Mouse (Mus musculus): Measurements from ENCODE around the gene Plcb2. TPM values are rescaled to one million over a fixed set of nuclear protein-coding genes. Genes with fewer than 3 reads are reported as not detected.

Gene Plcb2
- polyA plus RNA-seq, 1 experiment from 2014 or later, result 1.1 TPM

GRCm38 (mm10) chr2:118731981-118732380 is 3.7 kb upstream of the Plcb2 start:
- no peak for ATAC-seq (ENCODE audit: insufficient number of reproducible peaks, low FRiP score, low TSS enrichment, low read depth)
- no peak overlapping the region for H3K4me2 ChIP-seq (replicated peaks)
- no peak overlapping the region for H3K27ac ChIP-seq (replicated peaks)
- no peaks in the 10 kb centered on the region for H3K9me3 ChIP-seq (replicated peaks)
- H3K36me3 ChIP-seq, result no peaks in the 10 kb centered on the region
- H3K9ac ChIP-seq, result no peak overlapping the region
- H3K4me3 ChIP-seq (replicated peaks), result no peak overlapping the region
- peaks cover 26% of the 10 kb centered on the region for H3K4me1 ChIP-seq
- WGBS, result 64% methylated on average over 5 of the region's 5 CpGs
- peaks cover 5% of the 10 kb centered on the region; the same call in 1 of the 2 replicates for H3K27me3 ChIP-seq

GRCm38 (mm10) chr2:118730622-118730915 is 2.3 kb upstream of the Plcb2 start:
- H3K27me3 ChIP-seq, result peaks cover 5% of the 10 kb centered on the region; the same call in 1 of the 2 replicates
- H3K27ac ChIP-seq (replicated peaks), result no peak overlapping the region
- ATAC-seq (ENCODE audit: insufficient number of reproducible peaks, low FRiP score, low TSS enrichment, low read depth), result no peak
- H3K4me2 ChIP-seq (replicated peaks), result no peak overlapping the region
- no peaks in the 10 kb centered on the region for H3K36me3 ChIP-seq
- H3K4me3 ChIP-seq (replicated peaks), result no peak overlapping the region
- H3K9ac ChIP-seq, result no peak overlapping the region
- H3K9me3 ChIP-seq (replicated peaks), result no peaks in the 10 kb centered on the region
- 4% methylated on average over 3 of the region's 3 CpGs for WGBS
- H3K4me1 ChIP-seq, result peaks cover 26% of the 10 kb centered on the region

DNA sequence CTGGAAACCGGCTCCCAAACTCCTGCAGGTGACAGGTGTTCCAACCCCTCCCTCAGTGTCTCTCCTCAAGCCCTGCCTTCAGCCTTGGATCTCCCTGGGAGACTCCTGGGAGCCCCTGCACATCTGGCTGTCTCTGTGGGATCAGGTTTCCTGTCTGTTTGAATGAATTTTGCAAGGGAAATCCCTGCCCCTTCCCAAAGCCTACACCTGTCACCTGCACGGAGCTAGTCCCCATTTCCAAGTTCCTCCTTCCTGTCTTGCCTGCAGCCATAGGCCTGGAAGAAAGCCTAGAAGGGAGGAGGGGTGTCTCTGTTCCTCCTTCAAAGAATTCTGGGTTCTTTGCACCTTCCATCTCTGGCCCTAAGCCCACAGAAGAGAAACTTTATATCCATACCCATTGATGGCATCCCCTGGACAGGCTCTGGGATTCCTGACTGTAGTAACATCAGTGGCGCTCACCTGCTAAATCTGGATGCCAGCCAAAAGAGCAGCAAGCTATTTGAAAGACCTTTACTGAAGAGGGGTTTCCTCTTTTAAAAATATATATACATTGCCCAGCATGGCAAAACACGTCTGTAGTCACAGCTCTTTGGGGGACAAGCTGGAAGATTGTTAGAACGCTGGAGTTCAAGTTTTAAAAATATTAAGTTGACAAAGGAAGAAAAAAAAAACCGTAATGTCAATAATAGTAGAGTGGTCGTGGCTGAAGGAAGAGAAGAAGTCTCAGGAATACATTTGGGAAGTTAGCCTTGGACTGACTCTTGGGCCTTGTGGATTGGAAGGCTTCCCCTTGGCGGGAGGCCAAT is 1.8 kb upstream of the Plcb2 start:
- WGBS, result 19% methylated on average over 8 of the region's 8 CpGs
- Histone ChIP-seq H3K27me3 (peaks cover 5% of the 10 kb centered on the region; the same call in 1 of the 2 replicates), H3K27ac (replicated peaks) (no peak overlapping the region), H3K4me3 (replicated peaks) (no peak overlapping the region), H3K36me3 (no peaks in the 10 kb centered on the region), H3K9me3 (replicated peaks) (no peaks in the 10 kb centered on the region), H3K4me1 (peaks cover 26% of the 10 kb centered on the region), H3K9ac (no peak overlapping the region), H3K4me2 (replicated peaks) (no peak overlapping the region)
- no peak for ATAC-seq (ENCODE audit: insufficient number of reproducible peaks, low FRiP score, low TSS enrichment, low read depth)

- no peaks in the 10 kb centered on the region for H3K36me3 ChIP-seq
- 47% methylated on average over 4 of the region's 4 CpGs for WGBS
- H3K4me2 ChIP-seq (replicated peaks), result no peak overlapping the region
- H3K9me3 ChIP-seq (replicated peaks), result no peaks in the 10 kb centered on the region
- no peak overlapping the region for H3K9ac ChIP-seq
- H3K4me1 ChIP-seq, result peaks cover 26% of the 10 kb centered on the region
- ATAC-seq (ENCODE audit: insufficient number of reproducible peaks, low FRiP score, low TSS enrichment, low read depth), result no peak
- H3K27me3 ChIP-seq, result peaks cover 5% of the 10 kb centered on the region; the same call in 1 of the 2 replicates
- H3K27ac ChIP-seq (replicated peaks), result no peak overlapping the region
- H3K4me3 ChIP-seq (replicated peaks), result no peak overlapping the region
These were observed 956 bp upstream of the Plcb2 start for GRCm38 (mm10) chr2:118729194-118729593.

- WGBS, result 19% methylated on average over 9 of the region's 9 CpGs
- H3K4me3 ChIP-seq (replicated peaks), result no peak overlapping the region
- no peak overlapping the region for H3K4me2 ChIP-seq (replicated peaks)
- H3K9ac ChIP-seq, result no peak overlapping the region
- H3K27me3 ChIP-seq, result peaks cover 12% of the 10 kb centered on the region; the same call in 1 of the 2 replicates
- H3K9me3 ChIP-seq (replicated peaks), result no peaks in the 10 kb centered on the region
- no peaks in the 10 kb centered on the region for H3K36me3 ChIP-seq
- no peak for ATAC-seq (ENCODE audit: insufficient number of reproducible peaks, low FRiP score, low TSS enrichment, low read depth)
- H3K4me1 ChIP-seq, result peaks cover 29% of the 10 kb centered on the region
- H3K27ac ChIP-seq (replicated peaks), result no peak overlapping the region
These were observed 327 bp downstream of the Plcb2 start for GRCm38 (mm10) chr2:118727911-118728310.

DNA sequence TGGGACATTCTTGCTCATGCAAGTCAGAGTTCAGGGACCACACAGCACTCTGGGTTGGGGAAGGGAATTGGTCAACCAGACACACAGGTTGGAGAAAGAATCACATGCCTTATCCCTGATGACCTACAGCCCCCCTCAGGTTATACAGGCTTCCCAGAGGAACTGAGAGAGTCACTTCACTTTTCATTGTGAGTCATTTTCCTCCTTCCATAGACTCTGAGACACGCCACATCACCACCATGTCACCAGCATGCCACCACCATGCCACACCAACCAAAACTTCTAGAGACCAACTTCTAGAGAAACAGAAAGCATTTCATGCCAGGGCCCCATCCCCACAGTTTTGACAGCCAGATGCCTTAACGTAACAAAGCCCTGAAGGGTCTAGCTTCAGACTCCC is 1.4 kb downstream of the Plcb2 start:
- peaks cover 16% of the 10 kb centered on the region; the same call in 1 of the 2 replicates for H3K27me3 ChIP-seq
- H3K36me3 ChIP-seq, result no peaks in the 10 kb centered on the region
- no peak overlapping the region for H3K4me2 ChIP-seq (replicated peaks)
- H3K9ac ChIP-seq, result no peak overlapping the region
- 83% methylated on average over 2 of the region's 2 CpGs for WGBS
- peaks cover 32% of the 10 kb centered on the region for H3K4me1 ChIP-seq
- H3K9me3 ChIP-seq (replicated peaks), result no peaks in the 10 kb centered on the region
- ATAC-seq (ENCODE audit: insufficient number of reproducible peaks, low FRiP score, low TSS enrichment, low read depth), result no peak
- H3K27ac ChIP-seq (replicated peaks), result no peak overlapping the region
- H3K4me3 ChIP-seq (replicated peaks), result no peak overlapping the region

GRCm38 (mm10) chr2:118725511-118725910 is 2.7 kb downstream of the Plcb2 start:
- H3K4me2 ChIP-seq (replicated peaks), result no peak overlapping the region
- 81% methylated on average over 4 of the region's 4 CpGs for WGBS
- ATAC-seq (ENCODE audit: insufficient number of reproducible peaks, low FRiP score, low TSS enrichment, low read depth), result no peak
- no peak overlapping the region for H3K4me3 ChIP-seq (replicated peaks)
- H3K36me3 ChIP-seq, result no peaks in the 10 kb centered on the region
- H3K4me1 ChIP-seq, result peaks cover 32% of the 10 kb centered on the region
- H3K27ac ChIP-seq (replicated peaks), result no peak overlapping the region
- H3K9me3 ChIP-seq (replicated peaks), result no peaks in the 10 kb centered on the region
- no peak overlapping the region for H3K9ac ChIP-seq
- H3K27me3 ChIP-seq, result peaks cover 11% of the 10 kb centered on the region; the same call in 1 of the 2 replicates

GRCm38 (mm10) chr2:118723693-118724486 is 4.3 kb downstream of the Plcb2 start:
- Histone ChIP-seq H3K4me2 (replicated peaks) (no peak overlapping the region), H3K9ac (no peak overlapping the region), H3K9me3 (replicated peaks) (no peaks in the 10 kb centered on the region), H3K27ac (replicated peaks) (no peak overlapping the region), H3K4me3 (replicated peaks) (no peak overlapping the region), H3K27me3 (peaks cover 13% of the 10 kb centered on the region; the same call in 1 of the 2 replicates), H3K36me3 (no peaks in the 10 kb centered on the region), H3K4me1 (peaks cover 16% of the 10 kb centered on the region; the same call in 1 of the 2 replicates)
- no peak for ATAC-seq (ENCODE audit: insufficient number of reproducible peaks, low FRiP score, low TSS enrichment, low read depth)
- WGBS, result 80% methylated on average over 15 of the region's 15 CpGs

DNA sequence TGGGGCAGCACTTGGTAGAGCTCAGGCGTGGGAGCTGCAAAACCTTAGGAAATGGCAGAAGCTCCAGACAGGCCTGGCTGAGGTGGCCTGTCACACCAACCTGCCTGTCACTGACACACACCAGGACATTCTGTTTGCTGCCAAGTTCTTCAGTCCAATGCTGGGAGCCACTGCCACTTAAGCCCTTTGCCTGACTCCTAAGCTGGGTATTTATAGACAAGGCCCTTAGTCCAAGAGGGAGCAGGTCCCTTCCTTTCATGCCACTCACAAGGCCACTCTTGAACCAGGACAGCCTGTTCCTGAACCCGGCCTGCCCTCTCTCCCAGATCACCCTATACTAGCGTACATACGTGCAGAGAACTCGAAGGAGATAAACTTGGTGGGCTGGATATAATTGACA is 11.6 kb downstream of the Plcb2 start:
- 87% methylated on average over 5 of the region's 5 CpGs for WGBS
- ATAC-seq (ENCODE audit: insufficient number of reproducible peaks, low FRiP score, low TSS enrichment, low read depth), result no peak
- no peak overlapping the region for H3K9ac ChIP-seq
- H3K27me3 ChIP-seq, result peaks cover 17% of the 10 kb centered on the region
- H3K4me2 ChIP-seq (replicated peaks), result no peak overlapping the region
- peaks cover 7% of the 10 kb centered on the region; the same call in 1 of the 2 replicates for H3K4me1 ChIP-seq
- no peak overlapping the region for H3K27ac ChIP-seq (replicated peaks)
- H3K9me3 ChIP-seq (replicated peaks), result no peaks in the 10 kb centered on the region
- no peaks in the 10 kb centered on the region for H3K36me3 ChIP-seq
- H3K4me3 ChIP-seq (replicated peaks), result no peak overlapping the region

GRCm38 (mm10) chr2:118714230-118714629 is 14.0 kb downstream of the Plcb2 start:
- 53% methylated on average over 4 of the region's 4 CpGs for WGBS

GRCm38 (mm10) chr2:118713631-118714030 is 14.6 kb downstream of the Plcb2 start:
- no peak for ATAC-seq (ENCODE audit: insufficient number of reproducible peaks, low FRiP score, low TSS enrichment, low read depth)
- H3K9ac ChIP-seq, result no peak overlapping the region
- peaks cover 46% of the 10 kb centered on the region for H3K27me3 ChIP-seq
- H3K9me3 ChIP-seq (replicated peaks), result no peaks in the 10 kb centered on the region
- no peaks in the 10 kb centered on the region for H3K36me3 ChIP-seq
- no peak overlapping the region for H3K4me2 ChIP-seq (replicated peaks)
- peaks cover 18% of the 10 kb centered on the region for H3K4me1 ChIP-seq
- no peak overlapping the region for H3K4me3 ChIP-seq (replicated peaks)
- no peak overlapping the region for H3K27ac ChIP-seq (replicated peaks)
- WGBS, result 92% methylated on average over 6 of the region's 6 CpGs

More at GRCm38 (mm10) chr2:118714230-118714629, 14.0 kb downstream of the Plcb2 start:
- Histone ChIP-seq H3K27ac (replicated peaks) (no peak overlapping the region), H3K27me3 (peaks cover 40% of the 10 kb centered on the region), H3K9me3 (replicated peaks) (no peaks in the 10 kb centered on the region), H3K36me3 (no peaks in the 10 kb centered on the region), H3K4me2 (replicated peaks) (no peak overlapping the region), H3K9ac (no peak overlapping the region), H3K4me1 (peaks cover 18% of the 10 kb centered on the region), H3K4me3 (replicated peaks) (no peak overlapping the region)
- ATAC-seq (ENCODE audit: insufficient number of reproducible peaks, low FRiP score, low TSS enrichment, low read depth), result no peak

Data from embryonic facial prominence, embryonic 15.5 days (tissue).